ENCODE assay signal across 8 mouse cellular contexts in the genomic region with DNA sequence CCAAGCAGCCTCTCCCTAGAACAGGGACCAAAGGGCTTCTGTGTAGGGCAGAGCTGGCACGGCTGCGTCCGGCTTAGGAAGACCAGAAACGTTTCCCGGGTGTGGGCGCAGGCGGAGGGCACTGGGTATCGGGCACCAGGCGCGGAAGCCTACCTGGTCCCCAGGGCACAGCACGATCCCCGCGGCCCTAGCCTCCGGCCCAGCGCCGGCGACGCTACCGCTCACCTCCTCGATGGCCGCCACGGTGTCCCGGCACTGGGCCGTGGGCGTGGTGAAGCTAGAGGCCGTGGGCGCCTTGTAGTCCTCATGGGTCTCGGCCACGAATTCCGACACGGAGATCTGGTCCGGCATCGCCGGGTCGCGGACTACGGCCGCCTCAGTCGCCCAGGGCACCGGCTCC.
DNase-seq lines count a peak whose midpoint lies in the region; ATAC-seq and TF ChIP-seq lines count a peak whose summit lies in the region.
"Not testable (repeated sequence)": the region's sequence is repeated elsewhere in the genome, so short reads cannot be mapped to it uniquely, and the experiment has no call there.

No protein-coding gene starts in this region.

- 23% methylated on average over 40 of the region's 40 CpGs for WGBS in forebrain, embryonic 10.5 days
- WGBS in heart, embryonic 11.5 days (ENCODE audit: insufficient replicate concordance): 12% methylated on average over 35 of the region's 40 CpGs
- WGBS in hindbrain, embryonic 15.5 days: 40% methylated on average over 40 of the region's 40 CpGs
- WGBS in kidney, postnatal 0 days: 33% methylated on average over 40 of the region's 40 CpGs
- WGBS in liver, embryonic 15.5 days (ENCODE audit: insufficient replicate concordance): 16% methylated on average over 40 of the region's 40 CpGs
- 30% methylated on average over 40 of the region's 40 CpGs for WGBS in midbrain, embryonic 16.5 days
- 18% methylated on average over 40 of the region's 40 CpGs for WGBS in stomach, embryonic 16.5 days

- not testable (repeated sequence) for TF ChIP-seq CTCF in ES-Bruce4 (IDR thresholded peaks at IDR 0.05; ENCODE audit: low read depth, low read length); kidney, postnatal 0 days (IDR thresholded peaks at IDR 0.05; ENCODE audit: low read depth)

- H3K27ac ChIP-seq in ES-Bruce4 (ENCODE audit: insufficient read depth, low read length): peak overlapping the region; percentile 45
- not testable (repeated sequence) for H3K27ac ChIP-seq in forebrain, embryonic 10.5 days; heart, embryonic 11.5 days (ENCODE audit: low read depth, low read length); hindbrain, embryonic 15.5 days (replicated peaks); kidney, postnatal 0 days; liver, embryonic 15.5 days (replicated peaks); midbrain, embryonic 16.5 days (ENCODE audit: low read length); stomach, embryonic 16.5 days (ENCODE audit: low read length)

- peak overlapping the region; percentile 60 for H3K4me2 ChIP-seq in heart, embryonic 11.5 days
- H3K4me2 ChIP-seq in hindbrain, embryonic 15.5 days: peak overlapping the region; percentile 36
- H3K4me2 ChIP-seq in kidney, postnatal 0 days (ENCODE audit: low read length): peak overlapping the region; percentile 38
- H3K4me2 ChIP-seq in liver, embryonic 15.5 days: peak overlapping the region; percentile 63
- H3K4me2 ChIP-seq in midbrain, embryonic 16.5 days (ENCODE audit: low read length): 0 out of 2 replicates have a peak overlapping the region, but pooled peaks have one; percentile 12
- H3K4me2 ChIP-seq in stomach, embryonic 16.5 days (ENCODE audit: low read depth, low read length): peak overlapping the region; percentile 39

- not testable (repeated sequence) for DNase-seq in forebrain, embryonic 10.5 days (ENCODE audit: extremely low spot score, low spot score); kidney, postnatal 0 days (ENCODE audit: low spot score)

- not testable (repeated sequence) for TF ChIP-seq POLR2A in ES-Bruce4 (IDR thresholded peaks at IDR 0.05; ENCODE audit: insufficient read depth, low read length)

- peak overlapping the region; percentile 82 for H3K9ac ChIP-seq in ES-Bruce4 (ENCODE audit: low read depth, poor library complexity, severe bottlenecking)
- H3K9ac ChIP-seq in heart, embryonic 11.5 days (ENCODE audit: low read depth, low read length): peak overlapping the region; percentile 56; the same call in 1 of the 2 replicates
- H3K9ac ChIP-seq in hindbrain, embryonic 15.5 days; midbrain, embryonic 16.5 days (ENCODE audit: low read depth, low read length): not testable (repeated sequence)
- H3K9ac ChIP-seq in kidney, postnatal 0 days (ENCODE audit: low read depth, low read length): 0 out of 2 replicates have a peak overlapping the region, but pooled peaks have one; percentile 23
- 0 out of 2 replicates have a peak overlapping the region, but pooled peaks have one; percentile 11 for H3K9ac ChIP-seq in liver, embryonic 15.5 days
- peak overlapping the region; percentile 54 for H3K9ac ChIP-seq in stomach, embryonic 16.5 days (ENCODE audit: low read length)

- H3K27me3 ChIP-seq in ES-Bruce4 (ENCODE audit: control insufficient read depth, insufficient read depth, low read length, poor library complexity, severe bottlenecking); forebrain, embryonic 10.5 days (ENCODE audit: poor library complexity, severe bottlenecking); heart, embryonic 11.5 days (ENCODE audit: control insufficient read depth, insufficient read depth, low read length); hindbrain, embryonic 15.5 days; kidney, postnatal 0 days (ENCODE audit: insufficient read depth, low read length); liver, embryonic 15.5 days; midbrain, embryonic 16.5 days (ENCODE audit: control insufficient read depth, insufficient read depth, low read depth, low read length); stomach, embryonic 16.5 days (ENCODE audit: control insufficient read depth, insufficient read depth, low read length): not testable (repeated sequence)

- H3K4me3 ChIP-seq in ES-Bruce4 (ENCODE audit: low read depth, low read length): peak overlapping the region; percentile 78
- H3K4me3 ChIP-seq in forebrain, embryonic 10.5 days: peak overlapping the region; percentile 40
- H3K4me3 ChIP-seq in heart, embryonic 11.5 days (ENCODE audit: low read depth, low read length): peak overlapping the region; percentile 42
- H3K4me3 ChIP-seq in hindbrain, embryonic 15.5 days: peak overlapping the region; percentile 32
- H3K4me3 ChIP-seq in kidney, postnatal 0 days (replicated peaks; ENCODE audit: low read depth, low read length): peak overlapping the region; percentile 26
- peak overlapping the region; percentile 56 for H3K4me3 ChIP-seq in liver, embryonic 15.5 days (replicated peaks)
- H3K4me3 ChIP-seq in midbrain, embryonic 16.5 days (ENCODE audit: low read depth, low read length): peak overlapping the region; percentile 14; the same call in 1 of the 2 replicates
- peak overlapping the region; percentile 46 for H3K4me3 ChIP-seq in stomach, embryonic 16.5 days (replicated peaks; ENCODE audit: low read length)

- H3K9me3 ChIP-seq in ES-Bruce4 (replicated peaks; ENCODE audit: control insufficient read depth, insufficient read depth, low read length, poor library complexity, severe bottlenecking); hindbrain, embryonic 15.5 days; kidney, postnatal 0 days (replicated peaks; ENCODE audit: low read length); liver, embryonic 15.5 days (replicated peaks); stomach, embryonic 16.5 days (replicated peaks; ENCODE audit: control insufficient read depth, low read length): not testable (repeated sequence)
- H3K9me3 ChIP-seq in forebrain, embryonic 10.5 days: peaks cover 60% of the 10 kb centered on the region
- H3K9me3 ChIP-seq in heart, embryonic 11.5 days (replicated peaks; ENCODE audit: control insufficient read depth, low read length): peaks cover 15% of the 10 kb centered on the region; the same call in 1 of the 2 replicates
- peaks cover 33% of the 10 kb centered on the region for H3K9me3 ChIP-seq in midbrain, embryonic 16.5 days (replicated peaks; ENCODE audit: control insufficient read depth, low read length, poor library complexity, severe bottlenecking)

- not testable (repeated sequence) for ATAC-seq in heart, embryonic 11.5 days (replicated peaks; ENCODE audit: insufficient number of reproducible peaks, low FRiP score, low TSS enrichment); hindbrain, embryonic 15.5 days (ENCODE audit: low FRiP score, low read depth); midbrain, embryonic 16.5 days; stomach, embryonic 16.5 days (ENCODE audit: insufficient read depth, low FRiP score)
- peak; percentile 21; the same call in 1 of the 2 replicates for ATAC-seq in kidney, postnatal 0 days (replicated peaks; ENCODE audit: low FRiP score, low read depth)
- peak; percentile 32; the same call in 1 of the 2 replicates for ATAC-seq in liver, embryonic 15.5 days (ENCODE audit: insufficient read depth)

- not testable (repeated sequence) for TF ChIP-seq EP300 in ES-Bruce4 (IDR thresholded peaks at IDR 0.05; ENCODE audit: insufficient read depth, low read depth, low read length)

- not testable (repeated sequence) for H3K4me1 ChIP-seq in ES-Bruce4 (ENCODE audit: control insufficient read depth, insufficient read depth, low read length); forebrain, embryonic 10.5 days; heart, embryonic 11.5 days (ENCODE audit: control insufficient read depth, insufficient read depth, low read length); hindbrain, embryonic 15.5 days (replicated peaks); kidney, postnatal 0 days (replicated peaks; ENCODE audit: insufficient read depth, low read length); liver, embryonic 15.5 days (replicated peaks); midbrain, embryonic 16.5 days (ENCODE audit: control insufficient read depth, insufficient read depth, low read length); stomach, embryonic 16.5 days (ENCODE audit: control insufficient read depth, insufficient read depth, low read length)

- H3K36me3 ChIP-seq in ES-Bruce4 (ENCODE audit: control insufficient read depth, insufficient read depth, low read length, poor library complexity, severe bottlenecking); forebrain, embryonic 10.5 days (replicated peaks); heart, embryonic 11.5 days (ENCODE audit: control insufficient read depth, insufficient read depth, low read length); hindbrain, embryonic 15.5 days; kidney, postnatal 0 days (ENCODE audit: insufficient read depth, low read length); liver, embryonic 15.5 days (replicated peaks); midbrain, embryonic 16.5 days (ENCODE audit: control insufficient read depth, insufficient read depth, low read length); stomach, embryonic 16.5 days (ENCODE audit: control insufficient read depth, insufficient read depth, low read length): not testable (repeated sequence)

Comparison
In these comparisons a context has a peak if more than half of its experiments do, and no peak if none do; other contexts are left out.
1. H3K4me3 ChIP-seq: peak in every context shown above with its lines; median percentile 78 in ES-Bruce4; 56 in liver, embryonic 15.5 days; 46 in stomach, embryonic 16.5 days; 42 in heart, embryonic 11.5 days; 40 in forebrain, embryonic 10.5 days; 32 in hindbrain, embryonic 15.5 days; 26 in kidney, postnatal 0 days; 14 in midbrain, embryonic 16.5 days.
2. H3K4me2 ChIP-seq: peak in every context shown above with its lines; median percentile 63 in liver, embryonic 15.5 days; 60 in heart, embryonic 11.5 days; 39 in stomach, embryonic 16.5 days; 38 in kidney, postnatal 0 days; 36 in hindbrain, embryonic 15.5 days; 12 in midbrain, embryonic 16.5 days.